Comparison of ENCODE assay signal across 8 mouse cellular contexts in genomic region chrX:52949713-52950112, GRCm38 (mm10). TPM values are rescaled to one million over a fixed set of nuclear protein-coding genes. Genes with fewer than 3 reads are reported as not detected.
DNase-seq lines count a peak whose midpoint lies in the region; ATAC-seq and TF ChIP-seq lines count a peak whose summit lies in the region.

No protein-coding gene starts in this region.

- no peak overlapping the region for H3K27ac ChIP-seq in embryonic facial prominence, embryonic 11.5 days (replicated peaks; ENCODE audit: low read depth, low read length)
- no peak overlapping the region for H3K27ac ChIP-seq in embryonic facial prominence, embryonic 10.5 days (replicated peaks)
- no peak overlapping the region for H3K27ac ChIP-seq in liver, adult 2 months (replicated peaks; ENCODE audit: insufficient read depth, low read depth, low read length)
- no peak overlapping the region for H3K27ac ChIP-seq in liver, embryonic 11.5 days (ENCODE audit: low read depth, low read length)
- no peak overlapping the region for H3K27ac ChIP-seq in midbrain, embryonic 10.5 days (replicated peaks)

- TF ChIP-seq CTCF in liver, adult 2 months (IDR thresholded peaks at IDR 0.05; ENCODE audit: low read depth, low read length) = 0 out of 2 replicates have a peak, but pooled peaks have one; percentile 13
- peak; percentile 45; the same call in 1 of the 2 replicates for TF ChIP-seq CTCF in brain, embryonic 14.5 days (IDR thresholded peaks at IDR 0.05; ENCODE audit: borderline replicate concordance, extremely low read depth, insufficient read depth, insufficient read length)

- H3K36me3 ChIP-seq in embryonic facial prominence, embryonic 11.5 days (replicated peaks; ENCODE audit: control insufficient read depth, insufficient read depth, low read depth, low read length) = no peaks in the 10 kb centered on the region
- peaks cover 90% of the 10 kb centered on the region for H3K36me3 ChIP-seq in embryonic facial prominence, embryonic 10.5 days (replicated peaks)
- H3K36me3 ChIP-seq in liver, adult 2 months (ENCODE audit: control insufficient read depth, insufficient read depth, low read length) = no peaks in the 10 kb centered on the region; the same call in none of the 2 replicates
- no peaks in the 10 kb centered on the region for H3K36me3 ChIP-seq in liver, embryonic 11.5 days (ENCODE audit: control insufficient read depth, insufficient read depth, low read length)
- H3K36me3 ChIP-seq in midbrain, embryonic 10.5 days = peaks cover 92% of the 10 kb centered on the region

- no peak overlapping the region for H3K4me3 ChIP-seq in embryonic facial prominence, embryonic 11.5 days (ENCODE audit: low read depth, low read length)
- no peak overlapping the region for H3K4me3 ChIP-seq in embryonic facial prominence, embryonic 10.5 days
- H3K4me3 ChIP-seq in liver, adult 2 months (ENCODE audit: insufficient read depth, low read depth, low read length) = no peak overlapping the region
- H3K4me3 ChIP-seq in liver, embryonic 11.5 days (ENCODE audit: low read depth, low read length) = no peak overlapping the region
- H3K4me3 ChIP-seq in midbrain, embryonic 10.5 days = no peak overlapping the region

- no peak overlapping the region for H3K4me2 ChIP-seq in embryonic facial prominence, embryonic 11.5 days (ENCODE audit: low read depth, low read length)
- H3K4me2 ChIP-seq in liver, embryonic 11.5 days = no peak overlapping the region

- no peaks in the 10 kb centered on the region for H3K27me3 ChIP-seq in embryonic facial prominence, embryonic 11.5 days (ENCODE audit: control insufficient read depth, insufficient read depth, low read length)
- no peaks in the 10 kb centered on the region for H3K27me3 ChIP-seq in embryonic facial prominence, embryonic 10.5 days (replicated peaks; ENCODE audit: low read depth, poor library complexity, severe bottlenecking)
- H3K27me3 ChIP-seq in liver, adult 2 months (ENCODE audit: control insufficient read depth, insufficient read depth, low read length) = no peaks in the 10 kb centered on the region
- H3K27me3 ChIP-seq in liver, embryonic 11.5 days (replicated peaks; ENCODE audit: control insufficient read depth, insufficient read depth, low read length) = no peaks in the 10 kb centered on the region
- no peaks in the 10 kb centered on the region for H3K27me3 ChIP-seq in midbrain, embryonic 10.5 days (ENCODE audit: low read depth, poor library complexity, severe bottlenecking)

- WGBS in embryonic facial prominence, embryonic 11.5 days = 65% methylated on average over 2 of the region's 2 CpGs
- WGBS in embryonic facial prominence, embryonic 10.5 days = 64% methylated on average over 2 of the region's 2 CpGs
- WGBS in liver, adult 2 months = 84% methylated on average over 2 of the region's 2 CpGs
- WGBS in liver, embryonic 11.5 days = 49% methylated on average over 2 of the region's 2 CpGs
- WGBS in midbrain, embryonic 10.5 days = 73% methylated on average over 2 of the region's 2 CpGs

- H3K79me2 ChIP-seq in liver, adult 2 months (ENCODE audit: control insufficient read depth, insufficient read depth, low read length) = no peaks in the 10 kb centered on the region

- no peak overlapping the region for H3K9ac ChIP-seq in embryonic facial prominence, embryonic 11.5 days (replicated peaks; ENCODE audit: low read length)
- no peak overlapping the region for H3K9ac ChIP-seq in liver, adult 2 months (ENCODE audit: low read depth, low read length)
- no peak overlapping the region for H3K9ac ChIP-seq in liver, embryonic 11.5 days (ENCODE audit: low read depth, low read length)

- ATAC-seq in embryonic facial prominence, embryonic 11.5 days (replicated peaks; ENCODE audit: insufficient number of reproducible peaks, low FRiP score, low TSS enrichment, low read depth) = no peak
- ATAC-seq in liver, embryonic 11.5 days (replicated peaks; ENCODE audit: low FRiP score) = no peak
- ATAC-seq in neutrophil, adult 5-6 weeks (ENCODE audit: extremely low read depth, insufficient number of reproducible peaks, low FRiP score, poor library complexity, severe bottlenecking) = peak; percentile 46; the same call in 1 of the 2 replicates

- H3K4me1 ChIP-seq in embryonic facial prominence, embryonic 11.5 days (ENCODE audit: control insufficient read depth, insufficient read depth, low read length) = no peaks in the 10 kb centered on the region
- no peaks in the 10 kb centered on the region for H3K4me1 ChIP-seq in embryonic facial prominence, embryonic 10.5 days
- no peaks in the 10 kb centered on the region for H3K4me1 ChIP-seq in liver, adult 2 months (ENCODE audit: control insufficient read depth, insufficient read depth, low read length)
- no peaks in the 10 kb centered on the region for H3K4me1 ChIP-seq in liver, embryonic 11.5 days (replicated peaks; ENCODE audit: control insufficient read depth, insufficient read depth, low read length)
- H3K4me1 ChIP-seq in midbrain, embryonic 10.5 days = no peaks in the 10 kb centered on the region

- H3K9me3 ChIP-seq in embryonic facial prominence, embryonic 11.5 days (replicated peaks; ENCODE audit: control insufficient read depth, low read length) = no peaks in the 10 kb centered on the region
- no peaks in the 10 kb centered on the region for H3K9me3 ChIP-seq in embryonic facial prominence, embryonic 10.5 days
- no peaks in the 10 kb centered on the region for H3K9me3 ChIP-seq in liver, embryonic 11.5 days (ENCODE audit: control insufficient read depth, low read length)
- no peaks in the 10 kb centered on the region for H3K9me3 ChIP-seq in midbrain, embryonic 10.5 days (replicated peaks)

- DNase-seq in embryonic facial prominence, embryonic 11.5 days (ENCODE audit: low spot score) = peak; percentile 50
- no peak for DNase-seq in embryonic facial prominence, embryonic 10.5 days (ENCODE audit: low spot score)
- no peak for DNase-seq in liver, adult 2 months (ENCODE audit: extremely low read depth, low read depth, low spot score)
- no peak for DNase-seq in liver, embryonic 11.5 days (ENCODE audit: low spot score)
- peak; percentile 38 for DNase-seq in brain, embryonic 14.5 days (ENCODE audit: low read depth)
- no peak for DNase-seq in frontal cortex, postnatal 14 days (ENCODE audit: low spot score in 2 of 2)
- no peak for DNase-seq in midbrain, embryonic 10.5 days (ENCODE audit: low spot score)

- TF ChIP-seq POLR2A in liver, adult 2 months (IDR thresholded peaks at IDR 0.05; ENCODE audit: extremely low read depth, insufficient read depth, low read length) = no peak
- TF ChIP-seq POLR2A in brain, embryonic 14.5 days (IDR thresholded peaks at IDR 0.05; ENCODE audit: borderline replicate concordance, extremely low read depth, insufficient read depth, insufficient read length, poor library complexity, severe bottlenecking) = no peak

RNA-seq across cellular contexts. Expression of gene Phf6, which starts 37.6 kb away (rescaled TPM):
- 124 and 143 TPM in 2 replicates for polyA plus RNA-seq in embryonic facial prominence, embryonic 11.5 days (2014; fragmentation: Nextera tagmentation; extraction: Ambion mirVana)
- 103 and 104 TPM in 2 replicates for polyA plus RNA-seq in embryonic facial prominence, embryonic 10.5 days (2016; fragmentation: Nextera tagmentation; extraction: Ambion mirVana)
- total RNA-seq in liver, adult 2 months (2014; rRNA removed) = 4.5 and 5.7 TPM in 2 replicates
- 0.80 and 0.90 TPM in 2 replicates for polyA plus RNA-seq in liver, adult 2 months (2012; rRNA removed)
- polyA plus RNA-seq in liver, embryonic 11.5 days (2014; fragmentation: Nextera tagmentation; extraction: Ambion mirVana) = 29.7 and 35.0 TPM in 2 replicates
- polyA plus RNA-seq in brain, embryonic 14.5 days (2012; rRNA removed) = 54.4 and 55.7 TPM in 2 replicates
- 26.2 and 27.9 TPM in 2 replicates for total RNA-seq in neutrophil, adult 5-6 weeks (2017)
- 94.4 and 100 TPM in 2 replicates for polyA plus RNA-seq in midbrain, embryonic 10.5 days (2016; fragmentation: Nextera tagmentation; extraction: Ambion mirVana)

RNA-seq across cellular contexts. Expression of gene Hprt, which starts 38.2 kb away (rescaled TPM):
- 84.5 and 85.6 TPM in 2 replicates for polyA plus RNA-seq in embryonic facial prominence, embryonic 11.5 days (2014; fragmentation: Nextera tagmentation; extraction: Ambion mirVana)
- polyA plus RNA-seq in embryonic facial prominence, embryonic 10.5 days (2016; fragmentation: Nextera tagmentation; extraction: Ambion mirVana) = 96.5 and 104 TPM in 2 replicates
- total RNA-seq in liver, adult 2 months (2014; rRNA removed) = 50.3 and 56.2 TPM in 2 replicates
- polyA plus RNA-seq in liver, adult 2 months (2012; rRNA removed) = 11.9 and 16.7 TPM in 2 replicates
- polyA plus RNA-seq in liver, embryonic 11.5 days (2014; fragmentation: Nextera tagmentation; extraction: Ambion mirVana) = 300 and 324 TPM in 2 replicates
- 39.6 and 40.6 TPM in 2 replicates for polyA plus RNA-seq in brain, embryonic 14.5 days (2012; rRNA removed)
- 96.3 and 99.9 TPM in 2 replicates for total RNA-seq in neutrophil, adult 5-6 weeks (2017)
- polyA plus RNA-seq in midbrain, embryonic 10.5 days (2016; fragmentation: Nextera tagmentation; extraction: Ambion mirVana) = 78.0 and 100 TPM in 2 replicates

Comparison
In these comparisons a context has a peak if more than half of its experiments do, and no peak if none do; other contexts are left out.
1. DNase-seq: peak in embryonic facial prominence, embryonic 11.5 days (single experiment) and brain, embryonic 14.5 days (single experiment); none in embryonic facial prominence, embryonic 10.5 days (single experiment), liver, adult 2 months (single experiment), liver, embryonic 11.5 days (single experiment), frontal cortex, postnatal 14 days (0 of 2) and midbrain, embryonic 10.5 days (single experiment).
2. RNA of gene Phf6, which starts 37.6 kb away (polyA plus RNA-seq): 124 to 143 TPM in embryonic facial prominence, embryonic 11.5 days, 103 to 104 TPM in embryonic facial prominence, embryonic 10.5 days, 94.4 to 100 TPM in midbrain, embryonic 10.5 days, 54.4 to 55.7 TPM in brain, embryonic 14.5 days and 29.7 to 35.0 TPM in liver, embryonic 11.5 days; 0.80 to 0.90 TPM in liver, adult 2 months; every median in the first group is over 10 times any median in the second.